Mouse (Mus musculus) brain, embryonic 14.5 days (tissue): ENCODE results near the gene Trex1.

Experiments used
- CTCF ChIP-seq: fragments of 200-500 bp; IDR thresholded peaks from 2 replicates; pipeline ENCODE4 v1.5.1; 2012; ENCODE audit warnings: inconsistent platforms, mild to moderate bottlenecking, moderate library complexity, borderline replicate concordance; ENCODE audit not compliant: insufficient read depth, insufficient read length; ENCODE audit errors: extremely low read depth
- POLR2A ChIP-seq: fragments of 200-500 bp; IDR thresholded peaks from 2 replicates; pipeline ENCODE4 v1.6.1; 2012; ENCODE audit warnings: mild to moderate bottlenecking, inconsistent platforms, borderline replicate concordance; ENCODE audit not compliant: poor library complexity, insufficient read depth, insufficient read length, severe bottlenecking; ENCODE audit errors: extremely low read depth

DNA sequence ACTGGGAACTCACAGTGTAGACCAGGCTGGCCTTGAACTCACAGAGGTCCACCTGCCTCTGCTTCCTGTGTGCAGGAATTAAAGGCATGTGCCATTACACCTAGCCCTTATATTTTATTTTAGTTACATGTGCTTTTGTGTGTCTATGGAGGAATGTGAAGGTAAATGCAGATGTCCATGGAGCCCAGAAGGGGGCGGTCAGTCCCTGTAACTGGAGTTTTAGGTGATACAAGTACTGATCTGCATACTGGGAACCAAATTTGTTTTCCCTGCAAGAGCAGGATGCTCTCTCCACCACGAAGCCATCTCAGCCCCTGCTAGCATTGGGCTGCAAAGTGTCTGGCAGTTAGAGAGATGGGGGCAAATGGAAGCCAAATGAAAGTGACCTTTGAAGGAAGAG lies 25.4 kb upstream of the Trex1 start:
- TF ChIP-seq POLR2A (no peak), CTCF (peak; percentile 60; the same call in 1 of the 2 replicates)
